Mouse (Mus musculus) mammary gland, adult 2 months (tissue): ENCODE measurements around the gene 6330409D20Rik. TPM values are rescaled to one million over a fixed set of nuclear protein-coding genes. Genes with fewer than 3 reads are reported as not detected.

Experiments used
- polyA plus RNA-seq: library from polyadenylated mRNA; depleted of rRNA; stranded (reverse); fragments of >200 nt; gene quantifications from 2 replicates; pipeline ENCODE4 v1.2.3, GENCODE M21; 2012; ENCODE audit warnings: low replicate concordance; rRNA removed

Gene 6330409D20Rik
- not detected in 2 replicates for polyA plus RNA-seq

DNA sequence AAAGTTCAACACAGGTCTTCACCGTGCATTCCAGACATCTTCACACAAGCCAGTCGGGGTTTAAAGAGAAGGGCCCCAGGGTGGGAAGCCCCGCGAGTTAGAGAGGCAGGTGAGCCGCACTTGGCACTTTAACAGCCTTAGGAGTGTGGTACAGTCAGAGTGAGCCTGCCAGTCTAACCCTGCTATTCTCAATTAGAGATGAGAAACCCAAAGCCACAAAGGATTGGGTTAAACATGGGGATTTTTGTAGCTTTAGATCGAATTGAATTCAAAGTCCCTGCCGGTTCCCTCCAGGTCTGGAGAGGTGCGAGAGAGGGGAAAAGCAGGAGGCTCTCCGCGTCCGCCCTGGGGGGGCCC is at the start of gene 6330409D20Rik:
Gene 6330409D20Rik, minus strand, starts transcription at position 101 of the 357 bp plus-strand sequence.

DNA sequence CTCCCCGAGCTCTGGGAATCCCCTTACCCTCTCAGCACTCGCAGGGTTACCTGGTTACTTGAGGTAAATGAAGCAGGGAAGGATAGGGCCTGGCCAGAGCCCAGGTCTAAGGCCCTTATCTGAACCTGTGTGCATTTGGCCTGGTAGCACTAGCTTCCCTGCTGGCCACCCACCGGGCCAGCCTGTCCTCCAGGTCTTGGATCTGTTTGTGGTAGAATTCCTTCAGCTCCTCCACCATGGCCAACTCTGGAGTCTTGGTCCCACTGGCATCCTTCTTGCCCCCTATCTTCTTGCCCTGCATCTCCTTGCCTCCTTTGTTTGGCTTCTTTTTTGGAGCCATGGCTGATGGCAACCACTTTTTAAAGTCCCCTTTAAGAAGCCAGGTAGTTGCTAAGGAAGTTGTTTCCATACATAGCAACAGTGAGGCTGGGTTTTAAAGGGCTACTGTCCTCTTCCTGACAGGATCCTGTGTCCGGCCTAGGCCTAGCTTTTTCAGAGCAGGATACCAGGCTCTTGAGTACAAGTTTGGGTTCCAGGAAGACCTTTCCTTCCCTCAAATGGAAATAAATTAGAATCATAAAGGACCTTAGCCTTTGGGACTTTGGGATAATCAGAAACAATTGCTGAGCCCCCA is 43.3 kb upstream of the 6330409D20Rik start, which contains the start of gene Cfap157:
Gene Cfap157, minus strand, starts transcription at position 381 of the 634 bp plus-strand sequence.

DNA sequence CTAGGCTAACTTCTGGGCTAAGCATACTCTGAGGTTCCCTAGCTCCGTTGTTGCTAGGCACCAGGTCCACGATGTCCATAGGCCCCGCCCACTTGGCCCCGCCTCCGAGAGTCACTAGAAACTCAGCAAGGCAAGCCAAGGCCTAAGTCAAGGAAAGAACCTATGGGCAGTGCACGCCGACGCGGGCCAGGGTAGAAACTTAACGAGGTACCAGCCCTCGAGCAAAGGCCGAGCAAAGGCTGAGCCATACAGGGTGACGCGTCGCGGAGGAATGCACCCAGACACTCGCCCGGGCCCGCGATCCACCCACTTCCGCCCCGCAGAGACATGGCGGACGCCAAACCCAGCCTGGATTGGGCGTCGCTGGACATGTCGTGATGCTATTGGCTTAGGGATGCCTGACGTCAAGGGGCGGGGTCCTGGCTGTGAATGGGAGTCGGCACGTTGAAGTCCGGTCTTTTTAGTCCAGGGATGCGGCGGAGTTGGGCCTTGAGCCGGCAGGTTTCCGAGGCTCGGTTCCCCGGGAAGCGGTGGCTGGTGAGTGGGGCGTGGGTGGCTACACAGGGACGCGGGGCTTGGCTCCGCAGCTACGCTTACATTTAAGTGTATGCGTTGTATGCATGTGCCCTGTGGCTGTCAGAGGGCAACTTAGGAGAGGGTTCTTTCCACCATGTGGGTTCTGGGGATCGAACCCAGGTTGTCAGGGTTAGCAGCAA is 34.7 kb upstream of the 6330409D20Rik start, which contains the start of the genes Ttc16 and Ptrh1:
Gene Ttc16, minus strand, starts transcription at position 275 of the 716 bp plus-strand sequence.
Gene Ptrh1, plus strand, starts transcription at position 428 of the 716 bp plus-strand sequence.

DNA sequence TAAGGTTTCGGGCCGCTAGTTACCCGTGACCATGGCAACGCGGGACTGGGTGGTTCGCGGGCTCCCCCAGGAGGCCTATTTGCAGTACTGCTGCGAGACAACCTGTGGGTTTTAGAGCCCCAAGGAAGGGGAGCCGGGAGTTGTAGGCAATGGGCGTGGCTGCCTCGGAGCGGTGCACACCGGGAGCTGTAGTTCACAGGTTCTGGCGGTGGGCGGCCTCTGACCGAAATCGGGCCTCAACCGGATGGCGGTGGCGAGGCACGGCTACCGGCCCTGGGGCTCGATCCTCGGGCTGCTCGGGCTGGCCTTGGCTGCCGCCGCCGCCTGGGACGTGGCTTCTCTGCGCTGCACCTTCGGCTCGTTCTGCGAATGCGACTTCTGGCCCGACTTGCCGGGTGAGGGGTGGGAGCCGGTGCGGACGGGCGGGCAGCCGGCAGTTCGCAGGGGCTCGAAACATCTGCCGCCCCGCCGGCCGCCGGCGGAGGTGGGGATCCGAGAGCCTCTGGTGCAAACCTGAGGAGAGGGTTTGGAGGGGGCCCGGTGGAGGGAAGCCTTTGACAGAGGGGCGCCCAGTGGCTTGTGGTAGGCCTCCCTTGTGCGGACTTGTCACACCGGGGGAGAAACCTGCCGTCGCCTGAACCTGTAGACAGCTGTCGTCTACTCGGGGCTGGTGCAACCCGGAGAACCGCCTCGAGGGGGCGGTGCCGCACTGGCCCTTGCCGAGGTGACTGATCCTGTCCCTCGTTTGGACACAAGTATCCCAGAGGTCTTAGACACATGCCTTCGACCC is 16.4 kb upstream of the 6330409D20Rik start, which contains the start of gene Tor2a:
Gene Tor2a, plus strand, starts transcription at position 179 of the 790 bp plus-strand sequence.

DNA sequence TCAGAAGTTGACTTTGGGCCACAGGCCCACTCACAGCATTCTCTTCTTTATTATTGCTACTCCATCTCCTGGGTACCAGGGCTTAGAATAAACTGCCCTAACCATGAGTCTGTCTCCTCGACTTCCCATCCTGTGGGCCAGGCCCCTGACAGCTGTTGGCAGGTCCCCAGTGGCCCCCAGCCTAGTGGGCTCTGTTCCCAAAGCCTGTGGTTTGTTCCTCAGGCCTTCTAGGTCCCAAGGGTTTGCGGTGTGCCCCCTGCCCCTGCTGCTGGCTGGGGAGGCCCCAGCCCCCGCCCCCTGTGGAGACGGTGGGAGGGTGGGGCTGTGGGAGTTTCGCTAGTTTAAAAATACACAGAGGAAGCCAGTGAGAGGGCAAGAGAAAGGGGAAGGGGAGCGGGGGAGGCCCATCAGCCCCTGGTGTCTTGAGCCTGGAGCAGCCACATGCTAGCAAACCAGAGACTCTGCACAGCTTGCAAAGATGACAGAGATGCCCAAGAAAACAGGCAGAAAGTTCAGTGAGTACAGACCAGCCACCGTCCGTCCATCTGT is 20.1 kb downstream of the 6330409D20Rik start, which contains the start of gene Sh2d3c:
Gene Sh2d3c, plus strand, starts transcription at position 375 of the 549 bp plus-strand sequence.

DNA sequence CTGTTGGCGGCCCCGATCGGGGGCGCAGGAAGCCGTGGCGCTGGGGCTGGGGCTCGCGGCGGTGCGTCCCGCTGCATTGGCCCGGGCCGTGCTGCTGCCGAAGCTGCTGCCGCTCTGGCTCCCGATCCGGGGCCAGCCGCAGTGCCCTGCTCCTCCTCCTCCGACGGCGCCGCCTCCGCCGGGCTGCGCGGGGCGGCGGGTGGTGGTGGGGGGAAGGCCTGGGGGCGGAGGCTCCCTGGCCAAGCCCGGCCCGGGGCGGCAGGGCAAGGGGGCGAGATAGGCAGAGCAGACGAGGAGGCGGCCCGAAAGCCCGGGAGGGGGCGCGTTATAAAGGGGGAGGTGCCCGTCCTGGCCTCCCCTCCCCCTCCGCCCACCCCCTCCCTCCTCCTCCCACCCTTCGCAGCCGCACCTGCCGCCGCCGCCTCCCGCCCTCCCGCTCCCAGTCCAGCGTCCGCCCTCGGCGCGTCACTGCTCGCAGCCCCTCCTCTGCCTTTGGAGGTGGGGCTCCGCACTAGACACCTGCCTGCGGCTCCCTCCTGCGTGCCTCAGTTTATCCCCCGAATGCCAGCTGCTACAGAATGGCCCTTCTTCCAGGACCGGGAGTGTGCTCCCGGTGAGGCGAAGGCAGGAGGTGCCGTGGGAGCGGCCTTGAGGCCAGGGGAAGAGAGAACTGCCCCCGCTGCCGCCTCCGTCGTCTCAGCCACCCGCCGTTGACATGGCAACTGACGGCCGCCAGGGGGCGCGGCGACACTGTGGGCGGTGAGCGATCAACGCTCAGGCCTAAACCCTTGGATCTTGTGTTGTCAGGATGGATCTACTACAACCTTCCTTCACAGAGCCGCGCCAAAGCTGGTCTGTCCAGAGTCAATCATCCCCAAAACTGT is 27.6 kb downstream of the 6330409D20Rik start, which contains the start of gene Cdk9:
Gene Cdk9, minus strand, starts transcription at position 143 of the 884 bp plus-strand sequence.

DNA sequence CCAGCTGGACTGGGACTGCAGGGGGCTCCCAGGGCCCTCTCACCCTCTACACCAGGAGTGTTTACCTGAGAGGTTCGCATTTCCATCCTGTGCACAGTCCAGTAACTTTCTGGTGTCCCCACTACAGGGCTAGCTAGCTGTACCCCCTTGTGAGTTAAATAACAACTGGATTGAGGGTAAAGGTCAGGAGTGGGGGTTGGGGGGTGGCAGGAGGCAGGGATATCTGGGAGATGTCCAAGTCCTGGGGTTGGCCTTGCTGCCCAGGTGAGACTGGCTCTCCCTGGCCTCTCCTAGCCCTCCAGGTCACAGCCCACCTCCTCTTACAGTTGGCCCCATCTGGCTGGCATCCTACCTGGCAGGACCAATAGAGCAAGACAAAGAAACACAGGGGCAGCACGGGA is 36.8 kb downstream of the 6330409D20Rik start, which contains the start of gene Fpgs:
Gene Fpgs, minus strand, starts transcription at position 125 of the 401 bp plus-strand sequence.

Other genes with a start within 250 kb of the 6330409D20Rik start
- gene Fam102a, start 205.7 kb downstream of the 6330409D20Rik start, polyA plus RNA-seq: 32.3 and 66.9 TPM in 2 replicates
- gene Dpm2, start 170.2 kb downstream of the 6330409D20Rik start, polyA plus RNA-seq: 127 and 170 TPM in 2 replicates
- gene Pip5kl1, start 166.2 kb downstream of the 6330409D20Rik start, polyA plus RNA-seq: 0.20 TPM in 1 of 2 replicates, not detected in the other
- not detected in 2 replicates for gene 9430097D07Rik, start 165.3 kb downstream of the 6330409D20Rik start, polyA plus RNA-seq
- 28.7 and 39.7 TPM in 2 replicates for gene St6galnac4, start 153.9 kb downstream of the 6330409D20Rik start, polyA plus RNA-seq
- 69.1 and 77.3 TPM in 2 replicates for gene St6galnac6, start 141.3 kb downstream of the 6330409D20Rik start, polyA plus RNA-seq
- 13.3 and 257 TPM in 2 replicates for gene Ak1, start 119.3 kb downstream of the 6330409D20Rik start, polyA plus RNA-seq
- 204 and 247 TPM in 2 replicates for gene Eng, start 94.4 kb downstream of the 6330409D20Rik start, polyA plus RNA-seq
- gene Fpgs, start 36.9 kb downstream of the 6330409D20Rik start, polyA plus RNA-seq: 58.6 and 75.4 TPM in 2 replicates
- 122 and 141 TPM in 2 replicates for gene Cdk9, start 27.9 kb downstream of the 6330409D20Rik start, polyA plus RNA-seq
- gene Sh2d3c, start 20.0 kb downstream of the 6330409D20Rik start, polyA plus RNA-seq: 70.1 and 122 TPM in 2 replicates
- gene Tor2a, start 16.2 kb upstream of the 6330409D20Rik start, polyA plus RNA-seq: 65.6 and 109 TPM in 2 replicates
- 0.42 and 0.70 TPM in 2 replicates for gene Ttc16, start 34.6 kb upstream of the 6330409D20Rik start, polyA plus RNA-seq
- 7.6 and 8.0 TPM in 2 replicates for gene Ptrh1, start 34.8 kb upstream of the 6330409D20Rik start, polyA plus RNA-seq
- not detected in 2 replicates for gene Cfap157, start 43.4 kb upstream of the 6330409D20Rik start, polyA plus RNA-seq
- gene Stxbp1, start 106.2 kb upstream of the 6330409D20Rik start, polyA plus RNA-seq: 10.2 and 13.6 TPM in 2 replicates
- gene Fam129b, start 135.1 kb upstream of the 6330409D20Rik start, polyA plus RNA-seq: 49.6 and 59.0 TPM in 2 replicates
- gene Rpl12, start 220.5 kb upstream of the 6330409D20Rik start, polyA plus RNA-seq: 293 and 419 TPM in 2 replicates
- 18.9 and 26.2 TPM in 2 replicates for gene Lrsam1, start 220.6 kb upstream of the 6330409D20Rik start, polyA plus RNA-seq
- 47.6 and 142 TPM in 2 replicates for gene Slc2a8, start 241.1 kb upstream of the 6330409D20Rik start, polyA plus RNA-seq